Mouse (Mus musculus): ENCODE data around the gene Ltbp3. TPM values are rescaled to one million over a fixed set of nuclear protein-coding genes. Genes with fewer than 3 reads are reported as not detected.

Gene Ltbp3
- total RNA-seq (2021), result 212 and 214 TPM in 2 replicates
- long read RNA-seq, experiment 1, partial matches to known transcripts, result 34 of 47 reads
- long read RNA-seq, experiment 1, other reads (novel, unspliced or antisense), result 8 of 47 reads
- long read RNA-seq, experiment 2, partial matches to known transcripts, result 42 of 43 reads
- long read RNA-seq, experiment 2, other reads (novel, unspliced or antisense), result 1 of 43 reads

DNA sequence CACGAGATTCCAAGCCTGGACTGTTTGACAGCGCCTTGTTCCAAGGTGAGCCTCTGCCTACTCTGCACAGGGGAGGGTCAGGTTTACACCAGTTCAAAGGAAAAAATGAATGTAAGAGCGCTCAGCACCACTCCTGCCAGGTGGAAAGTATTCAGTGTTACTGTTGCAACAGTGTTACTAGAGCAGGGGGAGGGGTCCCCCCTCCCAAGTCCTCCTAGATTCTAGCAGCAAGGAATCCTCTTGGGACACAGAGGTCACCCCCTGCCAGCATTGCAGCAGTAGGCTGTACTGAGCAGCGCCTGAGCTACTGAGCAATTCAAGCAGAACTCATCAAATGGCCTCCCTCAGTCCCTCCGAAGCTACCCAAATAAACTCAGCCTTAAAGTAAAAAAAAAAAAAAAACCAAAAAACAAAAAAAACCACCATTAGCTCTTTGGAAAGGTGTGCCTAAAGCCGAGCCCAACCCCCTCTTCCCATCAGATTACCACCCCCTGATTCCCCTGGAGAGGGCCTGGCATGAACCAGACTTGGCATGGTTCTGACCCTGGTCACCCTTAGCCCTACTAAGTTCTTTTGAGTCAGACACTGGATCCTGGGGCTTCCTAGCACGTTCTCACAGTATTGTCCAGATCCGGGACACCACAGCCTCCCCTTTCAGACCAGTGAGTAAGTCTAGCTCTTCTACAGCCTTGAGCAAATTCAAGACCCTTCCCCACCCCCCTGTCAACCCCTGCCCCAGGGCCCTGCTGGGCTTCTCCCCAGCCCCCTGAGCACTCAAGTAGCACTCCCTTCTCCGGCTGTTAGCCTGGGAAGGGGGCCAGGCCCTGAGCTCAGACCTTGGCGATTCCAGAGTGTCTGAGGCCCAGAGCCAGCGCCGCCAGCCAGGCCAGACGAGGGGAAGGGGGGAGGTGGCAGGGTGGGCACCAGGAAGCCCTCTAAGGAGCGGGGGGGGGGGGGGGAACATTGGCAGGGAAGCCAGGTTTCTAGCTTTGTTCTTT lies at the start of gene Ltbp3:
Ltbp3 (plus strand) TSS at position 585 of the 998 bp plus-strand sequence.
- DNase-seq, result peak; percentile 87

DNA sequence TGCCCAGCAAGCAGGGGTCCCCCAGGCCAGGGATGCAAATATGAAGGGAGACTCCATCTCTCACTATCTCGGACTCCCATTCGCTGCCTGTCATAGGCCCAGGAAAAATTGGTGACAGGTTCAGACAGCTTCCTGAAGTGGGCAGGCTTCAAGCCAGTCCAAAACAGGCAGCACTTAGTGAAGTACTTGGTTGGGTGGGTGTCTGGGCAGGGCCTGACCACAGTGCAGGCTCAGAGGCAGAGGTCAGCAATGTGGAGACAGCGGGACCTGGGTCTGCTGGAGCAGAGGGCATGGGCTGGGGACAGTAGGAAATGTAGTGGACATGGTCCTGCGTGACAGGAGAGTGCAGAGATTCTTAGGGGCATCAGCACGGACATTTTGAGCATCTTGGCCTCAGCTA lies 49.1 kb upstream of the Ltbp3 start:
- DNase-seq, result no peak

DNA sequence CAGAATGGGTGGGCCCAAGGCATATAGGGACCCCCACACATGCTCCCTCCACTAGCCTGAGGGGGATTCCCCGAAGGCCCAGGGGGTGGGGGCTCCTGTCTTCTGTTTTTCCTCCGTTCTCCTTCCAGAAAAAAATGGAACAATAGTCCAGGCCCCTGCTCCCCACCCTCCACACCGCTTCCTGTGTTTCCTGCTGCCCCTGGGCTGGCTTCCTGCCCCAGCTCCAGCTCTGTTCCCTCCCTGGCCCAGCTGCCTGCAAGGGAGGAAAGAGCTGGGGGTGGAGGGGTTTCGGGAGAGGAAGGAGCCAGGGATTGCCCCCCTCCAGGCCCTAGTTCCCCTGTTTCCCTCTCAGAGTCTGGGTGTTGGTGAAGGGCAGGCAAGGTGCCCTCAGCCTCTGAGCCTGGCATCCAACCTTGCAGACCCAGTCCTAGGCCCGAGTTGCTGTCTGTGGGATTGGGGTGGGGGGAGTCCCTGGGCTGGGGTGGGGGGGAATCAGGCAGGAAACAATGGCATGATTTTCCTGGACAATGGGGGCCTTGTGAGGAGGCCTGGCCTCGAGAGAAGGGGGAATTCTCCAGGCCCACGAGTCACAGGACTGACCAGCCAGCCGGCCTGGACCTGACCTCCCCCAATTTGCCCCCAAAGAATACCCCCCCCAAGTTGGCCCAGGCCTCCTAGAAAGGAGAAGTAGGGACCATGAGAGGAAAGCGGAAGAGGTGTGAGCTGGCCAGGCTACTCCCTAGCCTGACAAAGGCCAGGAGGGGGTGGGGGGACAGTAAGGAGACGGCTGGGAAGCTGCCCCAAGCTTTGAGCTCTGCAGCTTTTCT lies 48.4 kb upstream of the Ltbp3 start:
- peak; percentile 73 for DNase-seq

DNA sequence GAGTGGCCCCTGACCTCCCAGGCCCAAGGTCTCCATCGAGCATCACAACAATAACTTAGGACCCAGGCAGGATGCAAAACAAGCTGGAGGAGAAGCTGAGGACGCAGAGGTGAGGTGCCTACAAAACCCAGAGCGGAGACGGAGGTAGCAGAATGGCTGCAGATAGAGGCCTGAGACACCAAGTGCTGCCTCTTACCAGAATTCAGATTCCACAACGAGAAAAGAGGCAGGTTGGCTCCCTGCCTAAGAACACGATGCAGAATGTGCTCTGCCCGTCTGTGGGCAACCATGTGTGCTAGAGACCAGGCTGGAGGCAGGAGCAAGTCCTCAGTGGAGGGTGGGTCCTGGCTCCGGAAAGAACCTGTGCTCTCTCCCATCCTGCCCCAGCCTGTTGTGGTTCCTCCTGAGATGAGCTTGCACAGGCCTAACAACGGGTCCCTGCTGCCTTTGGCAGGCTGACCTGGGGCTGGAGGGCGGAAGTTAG lies 47.7 kb upstream of the Ltbp3 start:
- no peak for DNase-seq

DNA sequence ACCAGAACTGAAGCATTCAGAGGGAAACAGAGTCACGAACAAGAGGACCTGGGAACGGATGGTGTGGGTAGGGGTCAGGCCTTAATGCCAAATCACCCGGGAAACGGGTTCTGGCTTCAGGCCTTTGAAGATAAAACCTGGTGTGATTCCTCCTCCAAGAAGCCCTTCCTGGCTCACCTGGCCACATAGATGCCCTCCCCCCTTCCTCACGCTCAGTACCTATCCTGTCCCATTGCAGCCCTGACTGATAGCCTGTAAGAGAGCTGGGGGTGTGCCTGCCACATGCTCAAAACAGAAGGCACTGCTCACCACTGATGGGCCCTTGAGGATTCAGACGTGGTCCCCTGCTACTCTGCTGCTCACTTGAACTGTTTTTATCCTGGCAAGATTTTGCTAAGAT lies 46.9 kb upstream of the Ltbp3 start:
- DNase-seq, result no peak

DNA sequence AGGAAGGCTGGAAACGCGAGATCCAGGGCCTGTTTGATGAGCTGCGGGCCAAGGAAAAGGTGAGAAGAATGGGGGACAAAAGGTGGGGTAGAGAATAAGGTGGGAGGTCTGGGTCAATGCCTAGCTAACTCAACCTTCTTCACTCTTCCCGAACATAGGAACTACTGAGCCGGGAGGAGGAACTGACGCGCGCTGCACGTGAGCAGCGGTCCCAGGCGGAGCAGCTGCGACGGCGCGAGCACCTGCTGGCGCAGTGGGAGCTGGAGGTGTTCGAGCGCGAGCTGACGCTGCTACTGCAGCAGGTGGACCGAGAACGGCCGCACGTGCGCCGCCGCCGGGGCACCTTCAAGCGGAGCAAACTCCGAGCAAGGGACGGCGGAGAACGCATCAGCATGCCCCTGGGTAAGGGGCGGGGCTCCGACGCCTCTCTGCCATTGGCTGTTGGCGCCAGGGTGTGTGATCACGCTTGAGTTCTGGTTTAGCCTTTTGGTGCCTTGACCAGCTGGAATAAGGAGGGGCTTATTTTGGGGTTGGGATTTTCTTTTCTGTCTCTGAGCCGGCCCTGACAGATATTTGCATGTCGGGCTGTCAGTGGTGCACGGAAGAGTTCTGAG lies 44.7 kb upstream of the Ltbp3 start:
- DNase-seq, result no peak

DNA sequence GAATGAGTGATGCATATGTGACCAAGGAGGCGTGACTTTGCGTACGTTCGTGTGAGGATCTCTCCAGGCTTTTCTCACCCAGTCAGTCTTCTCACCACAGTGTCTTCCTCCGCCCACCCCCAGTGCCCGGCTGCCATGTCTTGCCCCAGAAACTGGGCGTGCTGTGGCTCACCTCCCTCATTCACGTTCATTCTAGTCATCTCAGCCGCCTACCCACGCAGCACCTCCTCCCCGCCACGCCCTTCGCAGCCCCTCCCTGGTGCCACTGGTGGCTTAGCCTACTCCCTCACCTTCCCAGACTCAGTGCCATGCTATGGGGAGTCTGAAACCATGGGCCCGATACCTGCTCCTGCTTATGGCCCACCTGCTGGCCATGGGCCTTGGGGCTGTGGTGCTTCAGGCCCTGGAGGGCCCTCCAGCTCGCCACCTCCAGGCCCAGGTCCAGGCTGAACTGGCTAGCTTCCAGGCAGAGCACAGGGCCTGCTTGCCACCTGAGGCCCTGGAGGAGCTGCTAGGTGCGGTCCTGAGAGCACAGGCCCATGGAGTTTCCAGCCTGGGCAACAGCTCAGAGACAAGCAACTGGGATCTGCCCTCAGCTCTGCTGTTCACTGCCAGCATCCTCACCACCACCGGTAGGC lies 36.4 kb upstream of the Ltbp3 start, which contains the start of gene Kcnk7:
Kcnk7 (plus strand) TSS at position 205 of the 638 bp plus-strand sequence.
- no peak for DNase-seq

GRCm38 (mm10) chr19:5704801-5705571 lies 35.7 kb upstream of the Ltbp3 start:
- peak; percentile 54 for DNase-seq

GRCm38 (mm10) chr19:5710068-5710467 lies 30.6 kb upstream of the Ltbp3 start:
- DNase-seq, result peak; percentile 3

DNA sequence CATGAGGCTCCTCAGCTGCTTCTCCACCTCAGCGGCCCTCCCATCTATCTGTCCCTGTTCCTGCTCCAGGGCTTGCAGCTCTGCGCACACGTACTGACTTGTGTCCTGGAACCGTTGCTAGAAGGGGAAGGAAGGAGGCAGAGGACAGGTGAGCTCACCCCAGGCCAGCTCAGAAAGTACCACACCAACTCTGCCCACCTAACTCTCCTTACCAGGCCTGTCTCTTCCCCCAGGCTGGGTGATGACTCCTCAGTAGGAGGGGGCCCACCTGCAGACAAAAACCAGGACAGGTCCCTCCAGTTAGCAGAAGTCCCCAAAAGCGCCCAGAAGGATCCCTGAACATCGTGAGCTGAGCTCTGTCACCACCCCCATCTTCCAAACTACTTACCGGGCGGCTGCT lies 30.1 kb upstream of the Ltbp3 start:
- DNase-seq, result no peak

- peak; percentile 89 for DNase-seq
These were observed 29.5 kb upstream of the Ltbp3 start for GRCm38 (mm10) chr19:5711218-5711617.

GRCm38 (mm10) chr19:5711907-5712460 lies 28.7 kb upstream of the Ltbp3 start:
- no peak for DNase-seq

- DNase-seq, result no peak
These were observed 27.4 kb upstream of the Ltbp3 start for GRCm38 (mm10) chr19:5713255-5713654.

GRCm38 (mm10) chr19:5713730-5714129 lies 27.0 kb upstream of the Ltbp3 start:
- peak; percentile 77 for DNase-seq

DNA sequence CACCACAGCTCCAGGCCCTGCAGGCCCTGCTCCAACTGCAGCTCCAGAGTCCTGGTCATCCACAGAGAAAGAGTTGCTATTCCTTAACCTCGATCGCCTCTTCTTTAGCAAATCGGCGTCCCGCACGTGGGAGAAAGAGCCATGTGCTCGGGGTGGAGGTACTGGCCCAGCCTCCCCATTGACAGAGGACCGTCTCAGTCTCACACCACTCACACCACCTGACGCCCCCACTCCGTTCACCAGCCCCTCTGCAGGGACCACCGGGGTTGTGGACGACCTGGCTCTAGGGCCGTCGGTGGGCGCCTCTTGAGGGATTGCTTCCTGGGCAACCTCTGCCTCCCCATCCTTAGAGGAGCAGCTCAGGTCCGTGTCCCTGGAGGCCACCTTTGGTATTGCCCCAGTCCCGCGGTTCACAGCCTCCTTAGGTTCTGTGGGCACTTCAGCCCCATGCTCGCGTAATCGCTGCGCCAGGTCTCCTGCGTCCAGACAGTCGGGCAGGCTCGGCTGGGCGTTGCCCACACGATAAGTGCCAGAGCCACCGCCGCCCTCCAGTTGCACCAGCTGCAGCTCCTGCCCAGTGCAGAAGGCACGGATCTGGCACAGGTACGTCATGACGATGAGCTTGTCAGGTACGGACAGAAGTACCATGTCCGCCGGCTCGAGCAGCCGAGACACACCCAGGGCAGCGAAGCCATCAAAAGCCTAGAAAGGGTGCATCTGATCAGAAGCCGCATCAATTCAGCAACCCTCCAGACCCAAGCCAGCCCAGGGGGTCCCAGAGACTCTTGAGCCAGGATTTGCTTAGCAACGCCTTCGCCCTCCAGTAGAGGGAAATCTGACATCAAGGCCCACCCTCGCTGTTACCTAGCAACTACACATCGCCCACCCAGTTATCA lies 24.7 kb upstream of the Ltbp3 start:
- peak; percentile 53 for DNase-seq

GRCm38 (mm10) chr19:5716955-5717354 lies 23.7 kb upstream of the Ltbp3 start:
- peak; percentile 61 for DNase-seq

DNA sequence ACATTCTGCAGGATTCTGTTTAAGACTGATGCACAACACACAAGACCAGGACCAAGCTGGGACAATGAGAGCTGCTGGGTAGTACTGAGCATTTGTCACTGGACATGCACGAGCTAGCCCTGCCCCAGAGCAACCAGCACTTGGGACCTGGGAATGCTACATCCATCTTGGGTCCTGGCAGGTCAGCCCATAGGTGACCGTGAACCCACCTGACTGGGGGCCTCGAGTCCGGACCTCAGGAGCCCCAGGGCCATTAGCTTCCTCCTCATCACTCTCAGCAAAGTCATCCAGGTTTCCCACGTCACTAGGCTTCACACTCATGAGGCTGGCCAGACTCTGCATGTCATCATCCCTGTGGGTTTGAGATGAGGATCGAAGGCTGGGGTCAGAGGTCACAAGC lies 19.5 kb upstream of the Ltbp3 start:
- no peak for DNase-seq

DNA sequence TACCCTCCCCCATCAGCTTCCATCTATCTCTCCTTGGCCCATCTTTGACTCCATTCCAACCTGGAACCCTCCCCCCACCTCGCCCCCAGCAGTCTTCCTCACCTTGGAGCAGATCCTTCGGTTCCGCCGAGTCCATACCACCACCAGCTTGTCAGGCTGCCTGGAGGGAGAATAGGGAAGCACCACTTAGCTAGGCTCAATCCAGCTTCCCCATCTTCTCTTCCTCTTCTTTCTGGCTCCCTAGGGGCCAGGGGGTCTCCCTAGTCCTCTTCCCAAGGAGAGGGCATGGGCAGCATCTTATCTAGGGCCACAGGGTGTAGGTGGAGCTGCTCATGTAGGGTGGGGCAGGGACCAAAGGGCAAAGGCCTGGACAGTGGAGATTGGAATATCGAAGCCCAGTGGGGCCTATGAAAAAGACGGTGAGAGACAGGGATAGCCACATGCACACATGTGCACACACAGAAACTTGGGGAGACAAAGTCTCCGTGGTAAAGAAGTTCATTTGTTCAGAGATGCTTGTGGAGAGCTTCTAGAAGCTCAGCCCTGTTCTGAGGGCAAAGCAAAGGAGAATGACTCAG lies 17.8 kb upstream of the Ltbp3 start:
- DNase-seq, result no peak
